ENCODE assay signal across 8 mouse cellular contexts in genomic region chr14:33205280-33205965, GRCm38 (mm10). TPM values are rescaled to one million over a fixed set of nuclear protein-coding genes. Genes with fewer than 3 reads are reported as not detected.
DNase-seq lines count a peak whose midpoint lies in the region; ATAC-seq and TF ChIP-seq lines count a peak whose summit lies in the region.

No protein-coding gene starts in this region.

- H3K36me3 ChIP-seq in lung, embryonic 14.5 days (ENCODE audit: insufficient read depth), result no peaks in the 10 kb centered on the region
- H3K36me3 ChIP-seq in heart, embryonic 16.5 days (ENCODE audit: control insufficient read depth, insufficient read depth), result no peaks in the 10 kb centered on the region
- no peaks in the 10 kb centered on the region for H3K36me3 ChIP-seq in liver, postnatal 0 days (replicated peaks; ENCODE audit: insufficient read depth, low read length)

- TF ChIP-seq CTCF in lung, embryonic 14.5 days (IDR thresholded peaks at IDR 0.05; ENCODE audit: low read depth), result peak; percentile 77
- TF ChIP-seq CTCF in liver, postnatal 0 days (IDR thresholded peaks at IDR 0.05; ENCODE audit: low read depth), result peak; percentile 82

- peak overlapping the region; percentile 42; the same call in 1 of the 2 replicates for H3K4me2 ChIP-seq in lung, embryonic 14.5 days
- H3K4me2 ChIP-seq in heart, embryonic 16.5 days (ENCODE audit: low read depth, low read length), result peak overlapping the region; percentile 41; the same call in 1 of the 2 replicates
- peak overlapping the region; percentile 44; the same call in 1 of the 2 replicates for H3K4me2 ChIP-seq in liver, postnatal 0 days (ENCODE audit: low read depth, low read length)

- ATAC-seq in lung, embryonic 14.5 days (ENCODE audit: insufficient read depth), result no peak
- no peak for ATAC-seq in heart, embryonic 16.5 days (replicated peaks; ENCODE audit: extremely low read depth, insufficient read depth, low FRiP score)
- no peak for ATAC-seq in liver, postnatal 0 days

- no peak for TF ChIP-seq EP300 in liver, postnatal 0 days (IDR thresholded peaks at IDR 0.05; ENCODE audit: low read depth)

- H3K9me3 ChIP-seq in lung, embryonic 14.5 days (ENCODE audit: low read depth, low read length), result no peaks in the 10 kb centered on the region
- H3K9me3 ChIP-seq in heart, embryonic 16.5 days (replicated peaks; ENCODE audit: control insufficient read depth, low read length), result no peaks in the 10 kb centered on the region
- no peaks in the 10 kb centered on the region for H3K9me3 ChIP-seq in liver, postnatal 0 days (ENCODE audit: low read length)

- no peaks in the 10 kb centered on the region for H3K4me1 ChIP-seq in lung, embryonic 14.5 days (ENCODE audit: insufficient read depth)
- no peaks in the 10 kb centered on the region for H3K4me1 ChIP-seq in heart, embryonic 16.5 days (ENCODE audit: control insufficient read depth, insufficient read depth, low read length)
- H3K4me1 ChIP-seq in liver, postnatal 0 days (ENCODE audit: insufficient read depth), result no peaks in the 10 kb centered on the region

- H3K4me3 ChIP-seq in lung, embryonic 14.5 days (ENCODE audit: low read depth, low read length), result no peak overlapping the region
- H3K4me3 ChIP-seq in heart, embryonic 16.5 days (ENCODE audit: low read length), result no peak overlapping the region
- no peak overlapping the region for H3K4me3 ChIP-seq in liver, postnatal 0 days (ENCODE audit: low read depth, low read length)

- DNase-seq in lung, embryonic 14.5 days, result peak; percentile 77
- no peak for DNase-seq in lung, postnatal 25 days (ENCODE audit: low spot score)
- peak; percentile 74 for DNase-seq in embryo, embryonic 10 days (ENCODE audit: low spot score)
- DNase-seq in liver, postnatal 0 days, result peak; percentile 37
- DNase-seq in c-Kit-positive CD71-positive TER-119-positive erythroid progenitor cells, embryonic 14.5 days (ENCODE audit: low spot score), result no peak
- no peak for DNase-seq in adrenal gland, postnatal 10 days
- DNase-seq in gastrocnemius, adult 8-10 months (ENCODE audit: low spot score in 2 of 2), result no peak

- H3K27me3 ChIP-seq in lung, embryonic 14.5 days (ENCODE audit: insufficient read depth, low read length), result no peaks in the 10 kb centered on the region
- H3K27me3 ChIP-seq in heart, embryonic 16.5 days (ENCODE audit: control insufficient read depth, insufficient read depth, low read length), result no peaks in the 10 kb centered on the region
- H3K27me3 ChIP-seq in liver, postnatal 0 days (ENCODE audit: insufficient read depth, low read length), result no peaks in the 10 kb centered on the region

- no peak overlapping the region for H3K9ac ChIP-seq in lung, embryonic 14.5 days
- H3K9ac ChIP-seq in heart, embryonic 16.5 days (ENCODE audit: low read length), result no peak overlapping the region
- no peak overlapping the region for H3K9ac ChIP-seq in liver, postnatal 0 days (replicated peaks)

- WGBS in lung, embryonic 14.5 days, result 30% methylated on average over 24 of the region's 24 CpGs
- 44% methylated on average over 22 of the region's 24 CpGs for WGBS in heart, embryonic 16.5 days
- WGBS in liver, postnatal 0 days (ENCODE audit: insufficient replicate concordance), result 45% methylated on average over 20 of the region's 24 CpGs

- no peak overlapping the region for H3K27ac ChIP-seq in lung, embryonic 14.5 days (ENCODE audit: low read depth)
- no peak overlapping the region for H3K27ac ChIP-seq in heart, embryonic 16.5 days (ENCODE audit: low read length)
- H3K27ac ChIP-seq in liver, postnatal 0 days (ENCODE audit: low read depth), result no peak overlapping the region

RNA-seq across cellular contexts. Expression of gene Arhgap22, which starts 8.4 kb away (rescaled TPM):
- 6.7 and 8.4 TPM in 2 replicates for polyA plus RNA-seq in lung, embryonic 14.5 days (2014; fragmentation: Nextera tagmentation; extraction: Ambion mirVana)
- 1.4 and 2.8 TPM in 2 replicates for polyA plus RNA-seq in heart, embryonic 16.5 days (2015; fragmentation: Nextera tagmentation; extraction: Ambion mirVana)
- 0.73 and 1.0 TPM in 2 replicates for polyA plus RNA-seq in liver, postnatal 0 days (2015; fragmentation: Nextera tagmentation; extraction: Ambion mirVana)
- total RNA-seq in adrenal gland, postnatal 10 days (2021), result 1 to 10 TPM; 4.8 to 5.5 TPM
- 1 to 10 TPM in 1 of 4 experiments, under 1 TPM in 3; 0.27 to 1.3 (median 0.70) TPM for total RNA-seq in gastrocnemius, adult 8-10 months (2022)

RNA-seq across cellular contexts. Expression of gene Wdfy4, which starts 20.1 kb away (rescaled TPM):
- 0.27 and 0.57 TPM in 2 replicates for polyA plus RNA-seq in lung, embryonic 14.5 days (2014; fragmentation: Nextera tagmentation; extraction: Ambion mirVana)
- 0.55 and 1.2 TPM in 2 replicates for polyA plus RNA-seq in heart, embryonic 16.5 days (2015; fragmentation: Nextera tagmentation; extraction: Ambion mirVana)
- polyA plus RNA-seq in liver, postnatal 0 days (2015; fragmentation: Nextera tagmentation; extraction: Ambion mirVana), result 1.6 and 2.6 TPM in 2 replicates
- 1 to 10 TPM; 5.4 to 6.5 TPM for total RNA-seq in adrenal gland, postnatal 10 days (2021)
- total RNA-seq in gastrocnemius, adult 8-10 months (2022), result under 1 TPM; 0.22 to 0.58 (median 0.44) TPM

Comparison
In these comparisons a context has a peak if more than half of its experiments do, and no peak if none do; other contexts are left out.
1. DNase-seq: peak in lung, embryonic 14.5 days (single experiment), embryo, embryonic 10 days (single experiment) and liver, postnatal 0 days (single experiment); none in lung, postnatal 25 days (single experiment), c-Kit-positive CD71-positive TER-119-positive erythroid progenitor cells, embryonic 14.5 days (single experiment), adrenal gland, postnatal 10 days (single experiment) and gastrocnemius, adult 8-10 months (0 of 2).
2. Peak in every context shown above with its lines, with median percentiles within 50 percentile points of each other: H3K4me2 ChIP-seq.